Mouse (Mus musculus) thymus, adult 2 months (tissue): ENCODE measurements at regions not wholly inside any gene's neighbourhood (a gene's known extent, or its start where the extent isn't known, plus 50 kb on each side); places are given as distances from the start of the nearest gene placed in this dataset.

Experiments used
- DNase-seq: peaks from one replicate; pipeline ENCODE4 v3.0.0; 2021
- H3K27ac ChIP-seq: fragments of 200-500 bp; 2 replicates; pipeline ENCODE4 v1.5.1; 2012; ENCODE audit warnings: low read length, control low read depth; ENCODE audit not compliant: control insufficient read depth, insufficient read depth
- H3K27me3 ChIP-seq: fragments of 200-500 bp; 2 replicates; pipeline ENCODE4 v1.6.1; 2012; ENCODE audit warnings: mild to moderate bottlenecking, low read length, moderate library complexity, mixed read lengths; ENCODE audit not compliant: control insufficient read depth, insufficient read depth
- H3K36me3 ChIP-seq: fragments of 200-500 bp; 2 replicates; pipeline ENCODE4 v1.6.1; 2012; ENCODE audit warnings: mild to moderate bottlenecking, low read length, moderate library complexity; ENCODE audit not compliant: control insufficient read depth, insufficient read depth
- H3K4me1 ChIP-seq: fragments of 200-500 bp; replicated peaks from 2 replicates; pipeline ENCODE4 v1.6.1; 2012; ENCODE audit warnings: low read length; ENCODE audit not compliant: control insufficient read depth, insufficient read depth
- H3K4me3 ChIP-seq: fragments of 200-500 bp; 2 replicates; pipeline ENCODE4 v1.5.1; 2012; ENCODE audit warnings: mild to moderate bottlenecking, low read length, control low read depth, moderate library complexity; ENCODE audit not compliant: control insufficient read depth, insufficient read depth
- CTCF ChIP-seq: fragments of 200-500 bp; IDR thresholded peaks from 2 replicates; pipeline ENCODE4 v1.5.1; 2012; ENCODE audit warnings: mild to moderate bottlenecking, control low read depth, low read length, moderate library complexity, borderline replicate concordance; ENCODE audit not compliant: control insufficient read depth, poor library complexity, insufficient read depth; ENCODE audit errors: extremely low read depth
- POLR2A ChIP-seq: fragments of 200-500 bp; IDR thresholded peaks from 2 replicates; pipeline ENCODE4 v1.6.1; 2012; ENCODE audit warnings: mild to moderate bottlenecking, low read length, control low read depth, moderate library complexity; ENCODE audit not compliant: control insufficient read depth, poor library complexity, insufficient read depth; ENCODE audit errors: extremely low read depth
- WGBS: fragments of 180-500 bp; shearing (Covaris S2); methylation state at CpG from one replicate; pipeline ENCODE4 v1.1.7; 2018; 5-methylcytosine and 5-hydroxymethylcytosine counted together

DNA sequence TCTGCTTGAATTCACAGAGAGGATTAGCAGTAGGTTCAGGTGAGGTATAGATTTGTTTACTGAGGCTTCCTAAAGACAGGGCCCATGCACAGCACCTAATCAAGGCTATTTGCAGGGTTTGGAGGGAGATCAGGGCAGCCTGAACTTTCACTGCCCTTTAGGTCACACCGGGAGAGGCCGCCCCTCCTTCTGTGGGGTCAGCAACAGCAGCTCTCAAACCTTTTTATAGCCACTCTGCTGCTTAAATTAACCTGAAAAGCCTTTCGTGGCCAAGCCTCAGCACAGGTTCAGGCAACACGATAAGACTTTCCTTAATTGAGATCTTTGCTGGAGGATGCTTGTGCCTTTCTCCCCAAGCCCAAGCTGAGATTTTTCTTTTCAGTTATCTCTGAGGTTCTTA, 526.8 kb upstream of the Tbl1xr1 start:
- DNase-seq: no peak
- Histone ChIP-seq H3K4me1 (no peaks in the 10 kb centered on the region), H3K27ac (no peak overlapping the region), H3K4me3 (no peak overlapping the region), H3K27me3 (no peaks in the 10 kb centered on the region), H3K36me3 (no peaks in the 10 kb centered on the region)
- TF ChIP-seq POLR2A (no peak), CTCF (no peak)
- WGBS: 82% methylated on average over 4 of the region's 4 CpGs

DNA sequence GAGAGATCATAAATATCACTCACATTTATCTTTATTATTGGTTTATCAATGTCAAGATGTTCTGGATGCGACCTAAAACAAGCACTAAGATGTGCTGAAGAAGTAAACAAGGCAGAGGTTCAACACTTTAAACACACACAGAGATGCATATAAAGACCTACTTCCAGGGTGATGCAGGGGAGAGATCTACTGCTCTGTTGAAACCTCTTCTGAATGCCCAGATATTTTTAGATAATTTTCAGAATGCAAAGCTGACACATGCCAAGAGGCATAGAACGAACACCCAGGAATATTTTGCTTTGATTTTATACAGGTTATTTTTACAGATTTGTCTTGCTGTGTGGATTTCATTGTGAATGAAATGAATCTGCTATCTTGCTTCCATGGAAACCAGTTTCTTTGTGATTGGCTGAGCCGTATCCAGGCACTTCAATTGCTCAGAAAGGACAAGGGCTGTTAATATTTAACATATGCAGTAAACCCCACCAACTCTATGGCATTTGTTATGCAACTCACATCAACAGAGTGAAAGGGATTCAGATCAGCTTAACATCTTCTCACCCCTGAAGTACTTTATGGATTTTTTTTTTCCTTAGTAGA, 523.2 kb upstream of the Tbl1xr1 start:
- Histone ChIP-seq H3K4me3 (no peak overlapping the region), H3K27me3 (no peaks in the 10 kb centered on the region), H3K27ac (no peak overlapping the region), H3K4me1 (no peaks in the 10 kb centered on the region), H3K36me3 (no peaks in the 10 kb centered on the region)
- DNase-seq: no peak
- WGBS: 98% methylated on average over 3 of the region's 3 CpGs
- no peak for TF ChIP-seq POLR2A
- no peak for TF ChIP-seq CTCF

DNA sequence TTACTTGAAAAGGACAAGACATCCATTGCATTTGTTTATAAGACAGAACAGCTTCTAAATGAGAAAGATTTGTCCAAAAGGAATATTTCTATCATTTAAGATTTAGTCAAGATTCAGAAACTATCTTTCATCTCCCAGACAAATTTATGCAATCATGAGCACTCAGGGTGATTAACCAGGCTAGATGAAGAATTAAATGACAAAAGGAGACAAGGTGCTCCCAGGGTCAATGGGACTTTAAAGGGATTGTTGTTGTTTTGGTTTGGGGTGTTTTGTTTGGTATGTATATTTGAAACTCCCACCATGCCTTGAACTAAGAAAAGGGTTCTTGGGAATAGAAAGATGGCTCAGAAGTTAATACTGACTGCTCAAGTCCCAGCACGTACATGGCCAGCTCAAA, 522.6 kb upstream of the Tbl1xr1 start:
- Histone ChIP-seq H3K36me3 (no peaks in the 10 kb centered on the region), H3K4me3 (no peak overlapping the region), H3K27ac (no peak overlapping the region), H3K4me1 (no peaks in the 10 kb centered on the region), H3K27me3 (no peaks in the 10 kb centered on the region)
- WGBS: 92% methylated on average over 1 of the region's 1 CpGs
- no peak for DNase-seq
- TF ChIP-seq CTCF: no peak
- TF ChIP-seq POLR2A: no peak

DNA sequence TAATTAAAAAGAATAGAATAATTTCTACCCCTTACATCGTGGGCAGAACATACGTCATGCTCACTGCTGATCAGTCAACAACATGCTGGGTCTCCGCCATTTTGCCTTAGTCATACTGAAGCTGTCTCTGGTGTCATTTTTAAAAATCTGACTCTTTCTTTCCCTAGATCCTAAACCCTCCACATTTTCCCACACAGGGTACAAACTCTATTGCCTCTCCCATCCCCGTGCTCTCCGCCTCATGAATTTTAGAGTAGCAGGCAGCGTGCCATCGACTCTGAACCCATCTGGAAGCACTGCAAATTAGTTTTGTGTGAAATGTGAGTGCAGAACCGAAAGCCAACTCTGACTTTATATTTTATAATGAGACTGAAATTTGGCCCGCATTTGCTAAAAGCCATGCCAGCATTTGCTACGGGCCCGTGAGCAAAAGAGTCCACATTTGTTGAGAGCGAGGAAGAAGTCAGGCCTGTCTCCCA, 518.5 kb upstream of the Tbl1xr1 start:
- Histone ChIP-seq H3K4me3 (no peak overlapping the region), H3K27me3 (no peaks in the 10 kb centered on the region), H3K4me1 (no peaks in the 10 kb centered on the region), H3K27ac (no peak overlapping the region), H3K36me3 (no peaks in the 10 kb centered on the region)
- DNase-seq: no peak
- TF ChIP-seq POLR2A (no peak), CTCF (no peak)
- WGBS: 96% methylated on average over 12 of the region's 12 CpGs

DNA sequence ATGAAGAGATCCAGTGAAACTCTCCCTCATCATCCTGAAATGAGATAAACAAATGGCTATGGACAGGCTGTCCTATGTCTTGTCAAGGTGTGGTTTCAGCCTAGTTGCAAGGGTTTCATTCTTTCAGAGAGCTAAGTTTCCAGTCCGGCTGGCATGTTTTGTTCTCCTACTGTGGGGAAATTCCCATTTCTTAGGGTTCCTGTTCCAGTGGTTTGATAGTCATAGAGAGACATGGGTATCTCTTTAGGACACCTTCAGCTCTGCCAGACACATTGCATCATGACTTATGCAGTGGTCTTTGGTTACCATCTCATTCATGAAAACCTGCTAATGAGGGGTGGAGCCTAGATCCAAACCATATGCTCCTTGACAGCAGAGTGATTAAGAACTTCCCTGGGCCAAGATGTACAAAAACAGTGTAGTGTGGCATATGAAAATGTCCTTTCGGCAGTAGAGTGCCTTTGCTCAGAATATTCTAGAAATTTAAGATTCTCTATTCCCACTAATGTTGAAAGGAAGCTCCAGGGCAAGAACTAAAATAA, 513.6 kb upstream of the Tbl1xr1 start:
- TF ChIP-seq CTCF (no peak), POLR2A (no peak)
- no peak for DNase-seq
- H3K4me1 ChIP-seq: 0 out of 2 replicates have a peak, but pooled peaks cover 3% of the 10 kb centered on the region
- H3K36me3 ChIP-seq: no peaks in the 10 kb centered on the region
- no peaks in the 10 kb centered on the region for H3K27me3 ChIP-seq
- no peak overlapping the region for H3K4me3 ChIP-seq
- WGBS: 93% methylated on average over 2 of the region's 2 CpGs
- H3K27ac ChIP-seq: no peak overlapping the region

- Histone ChIP-seq H3K4me3 (no peak overlapping the region), H3K27me3 (no peaks in the 10 kb centered on the region), H3K4me1 (0 out of 2 replicates have a peak, but pooled peaks cover 3% of the 10 kb centered on the region), H3K36me3 (no peaks in the 10 kb centered on the region), H3K27ac (no peak overlapping the region)
- DNase-seq: no peak
- WGBS: 92% methylated on average over 3 of the region's 3 CpGs
- TF ChIP-seq POLR2A: no peak
- TF ChIP-seq CTCF: no peak
Observed at GRCm38 (mm10) chr3:21563454-21563853, 513.0 kb upstream of the Tbl1xr1 start.

GRCm38 (mm10) chr3:21564211-21564781, 512.2 kb upstream of the Tbl1xr1 start:
- no peaks in the 10 kb centered on the region for H3K27me3 ChIP-seq
- 90% methylated on average over 3 of the region's 3 CpGs for WGBS
- no peak for DNase-seq
- H3K27ac ChIP-seq: no peak overlapping the region
- 0 out of 2 replicates have a peak, but pooled peaks cover 3% of the 10 kb centered on the region for H3K4me1 ChIP-seq
- H3K36me3 ChIP-seq: no peaks in the 10 kb centered on the region
- TF ChIP-seq CTCF: no peak
- TF ChIP-seq POLR2A: no peak
- H3K4me3 ChIP-seq: no peak overlapping the region
